Mouse (Mus musculus) G1E (cell line): ENCODE results near the gene Eef1a2. TPM values are rescaled to one million over a fixed set of nuclear protein-coding genes. Genes with fewer than 3 reads are reported as not detected.

Experiments
- ATAC-seq: 2 replicates; pipeline ENCODE4 v1.8.0; 2016; ENCODE audit warnings: mild to moderate bottlenecking; ENCODE audit not compliant: insufficient number of reproducible peaks, poor library complexity, low FRiP score, severe bottlenecking; ENCODE audit errors: extremely low read depth
- DNase-seq: peaks from one replicate; pipeline ENCODE4 v3.0.0; 2012; ENCODE audit warnings: low spot score
- H3K27me3 ChIP-seq: 2 replicates; pipeline ENCODE4 v1.6.1; 2012; ENCODE audit warnings: mild to moderate bottlenecking, low read length, inconsistent platforms; ENCODE audit not compliant: insufficient read depth
- H3K36me3 ChIP-seq: replicated peaks from 2 replicates; pipeline ENCODE3; 2012; ENCODE audit warnings: mild to moderate bottlenecking, inconsistent platforms
- H3K4me1 ChIP-seq: 2 replicates; pipeline ENCODE4 v1.6.1; 2012; ENCODE audit warnings: low read depth, low read length, inconsistent platforms, mixed read lengths; ENCODE audit not compliant: insufficient read depth
- H3K4me3 ChIP-seq: 2 replicates; pipeline ENCODE4 v1.5.1; 2012; ENCODE audit warnings: low read depth, mild to moderate bottlenecking, inconsistent platforms, low read length, moderate library complexity, mixed read lengths
- H3K9me3 ChIP-seq: replicated peaks from 2 replicates; pipeline ENCODE4 v1.6.1; 2012; ENCODE audit warnings: inconsistent platforms
- CTCF ChIP-seq: IDR thresholded peaks from 2 replicates; pipeline ENCODE4 v1.5.1; 2012; ENCODE audit warnings: low read depth, low read length, inconsistent platforms, mixed read lengths
- GATA1 ChIP-seq: IDR thresholded peaks from 2 replicates; pipeline ENCODE4 v1.6.1; 2012; ENCODE audit warnings: borderline replicate concordance, low read length, inconsistent platforms, mixed read lengths
- GATA2 ChIP-seq: IDR thresholded peaks from 2 replicates; pipeline ENCODE4 v1.6.1; 2012; ENCODE audit warnings: low read depth, low read length, inconsistent platforms, borderline replicate concordance
- POLR2AphosphoS5 ChIP-seq: IDR thresholded peaks from 2 replicates; pipeline ENCODE4 v1.6.1; 2012; ENCODE audit warnings: low read depth, low read length, inconsistent platforms; ENCODE audit not compliant: insufficient replicate concordance
- TAL1 ChIP-seq: conservative IDR thresholded peaks from 2 replicates; pipeline ENCODE4 v1.6.1; 2012; ENCODE audit warnings: low read depth, low read length, inconsistent platforms, mixed read lengths
- polyA plus RNA-seq: library from polyadenylated mRNA; stranded (reverse); fragments of >175 nt; gene quantifications from 2 replicates; pipeline ENCODE4 v1.2.3, GENCODE M21; 2012
- total RNA-seq, 2 experiments: library from RNA; stranded (forward) in 1 of 2; stranded (reverse) in 1 of 2; fragments of 200-1000 nt in 1 of 2; fragments of >200 nt in 1 of 2; fragmentation: Nextera tagmentation in 1 of 2; gene quantifications; 2 replicates each; pipeline ENCODE4 v1.2.3; 2014 to 2017

Eef1a2 gene
- total and polyA plus RNA-seq, 3 experiments: 0.05 TPM; not detected in 2

GRCm38 (mm10) chr2:181127786-181128185 lies 29.0 kb downstream of the Eef1a2 start:
- ATAC-seq: no peak
- H3K36me3 ChIP-seq: no peaks in the 10 kb centered on the region
- H3K9me3 ChIP-seq: no peaks in the 10 kb centered on the region
- no peaks in the 10 kb centered on the region for H3K27me3 ChIP-seq
- no peak for DNase-seq
- no peaks in the 10 kb centered on the region for H3K4me1 ChIP-seq
- H3K4me3 ChIP-seq: no peak overlapping the region
- TF ChIP-seq CTCF (no peak), GATA2 (no peak), GATA1 (no peak), POLR2AphosphoS5 (no peak), TAL1 (no peak)

GRCm38 (mm10) chr2:181125726-181126455 lies 30.9 kb downstream of the Eef1a2 start:
- H3K9me3 ChIP-seq: no peaks in the 10 kb centered on the region
- H3K4me1 ChIP-seq: no peaks in the 10 kb centered on the region
- ATAC-seq (no peak), DNase-seq (no peak)
- TF ChIP-seq GATA2: no peak
- no peak for TF ChIP-seq CTCF
- no peak for TF ChIP-seq TAL1
- no peak for TF ChIP-seq GATA1
- TF ChIP-seq POLR2AphosphoS5: no peak
- H3K27me3 ChIP-seq: no peaks in the 10 kb centered on the region
- no peak overlapping the region for H3K4me3 ChIP-seq
- H3K36me3 ChIP-seq: no peaks in the 10 kb centered on the region

GRCm38 (mm10) chr2:181122642-181123041 lies 34.2 kb downstream of the Eef1a2 start:
- Histone ChIP-seq H3K4me1 (no peaks in the 10 kb centered on the region), H3K27me3 (no peaks in the 10 kb centered on the region), H3K9me3 (no peaks in the 10 kb centered on the region), H3K4me3 (no peak overlapping the region), H3K36me3 (no peaks in the 10 kb centered on the region)
- no peak for ATAC-seq
- TF ChIP-seq CTCF (no peak), GATA2 (no peak), POLR2AphosphoS5 (no peak), GATA1 (no peak), TAL1 (no peak)
- no peak for DNase-seq

- Histone ChIP-seq H3K36me3 (no peaks in the 10 kb centered on the region), H3K27me3 (peaks cover 8% of the 10 kb centered on the region), H3K4me3 (no peak overlapping the region), H3K9me3 (no peaks in the 10 kb centered on the region), H3K4me1 (no peaks in the 10 kb centered on the region)
- ATAC-seq: no peak
- TF ChIP-seq POLR2AphosphoS5: no peak
- TF ChIP-seq GATA1: no peak
- TF ChIP-seq TAL1: no peak
- TF ChIP-seq CTCF: no peak
- TF ChIP-seq GATA2: no peak
- no peak for DNase-seq
These were observed 35.8 kb downstream of the Eef1a2 start for GRCm38 (mm10) chr2:181120922-181121449.

- DNase-seq (no peak), ATAC-seq (no peak)
- no peaks in the 10 kb centered on the region for H3K36me3 ChIP-seq
These were observed 36.9 kb downstream of the Eef1a2 start for GRCm38 (mm10) chr2:181119952-181120351.

GRCm38 (mm10) chr2:181116436-181116835 lies 40.4 kb downstream of the Eef1a2 start:
- H3K27me3 ChIP-seq: peaks cover 10% of the 10 kb centered on the region
- no peak for TF ChIP-seq GATA1
- ATAC-seq: no peak

More at GRCm38 (mm10) chr2:181119952-181120351, 36.9 kb downstream of the Eef1a2 start:
- no peak for TF ChIP-seq POLR2AphosphoS5
- TF ChIP-seq GATA1: no peak
- no peak for TF ChIP-seq TAL1
- TF ChIP-seq GATA2: no peak
- TF ChIP-seq CTCF: no peak
- Histone ChIP-seq H3K27me3 (peaks cover 10% of the 10 kb centered on the region), H3K4me1 (peaks cover 3% of the 10 kb centered on the region; the same call in 1 of the 2 replicates), H3K4me3 (no peak overlapping the region), H3K9me3 (no peaks in the 10 kb centered on the region)

GRCm38 (mm10) chr2:181115367-181115766 lies 41.4 kb downstream of the Eef1a2 start:
- Histone ChIP-seq H3K27me3 (peaks cover 10% of the 10 kb centered on the region), H3K36me3 (no peaks in the 10 kb centered on the region), H3K9me3 (no peaks in the 10 kb centered on the region), H3K4me3 (no peak overlapping the region), H3K4me1 (peaks cover 3% of the 10 kb centered on the region; the same call in 1 of the 2 replicates)
- DNase-seq: no peak
- no peak for TF ChIP-seq TAL1
- no peak for TF ChIP-seq GATA1
- no peak for TF ChIP-seq POLR2AphosphoS5
- no peak for TF ChIP-seq CTCF
- no peak for TF ChIP-seq GATA2
- ATAC-seq: no peak

More at GRCm38 (mm10) chr2:181116436-181116835, 40.4 kb downstream of the Eef1a2 start:
- DNase-seq: no peak
- Histone ChIP-seq H3K9me3 (no peaks in the 10 kb centered on the region), H3K36me3 (no peaks in the 10 kb centered on the region), H3K4me3 (no peak overlapping the region), H3K4me1 (peaks cover 3% of the 10 kb centered on the region; the same call in 1 of the 2 replicates)
